Mouse (Mus musculus) c-Kit-positive CD71-positive TER-119-negative erythroid progenitor cells, embryonic 14.5 days (primary cell): ENCODE measurements at regions not wholly inside any gene's neighbourhood (a gene's known extent, or its start where the extent isn't known, plus 50 kb on each side); places are given as distances from the start of the nearest gene placed in this dataset.

Experiments
- DNase-seq: peaks from one replicate; pipeline ENCODE4 v3.0.0-alpha.2; 2013; ENCODE audit warnings: low read depth

DNA sequence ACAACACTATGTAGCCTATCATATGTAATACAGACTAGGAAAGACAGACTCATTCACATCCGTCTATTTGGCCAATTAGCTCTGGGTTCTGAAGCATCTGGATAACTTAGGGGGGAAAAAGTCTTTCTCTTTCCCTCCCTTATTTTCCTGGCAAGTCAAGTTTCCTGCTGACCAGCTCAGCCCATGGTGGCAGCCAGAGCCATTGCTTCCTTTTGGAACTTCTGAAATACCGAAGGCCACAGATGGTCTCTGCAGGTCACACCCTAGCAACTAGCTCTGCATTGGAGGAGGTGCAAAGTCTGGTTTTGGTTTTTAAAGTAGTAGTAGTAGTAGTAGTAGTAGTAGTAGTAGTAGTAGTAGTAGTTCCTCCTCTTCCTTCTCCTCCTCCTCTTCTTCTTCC, 76.6 kb upstream of the Gm15217 start:
- no peak for DNase-seq

DNA sequence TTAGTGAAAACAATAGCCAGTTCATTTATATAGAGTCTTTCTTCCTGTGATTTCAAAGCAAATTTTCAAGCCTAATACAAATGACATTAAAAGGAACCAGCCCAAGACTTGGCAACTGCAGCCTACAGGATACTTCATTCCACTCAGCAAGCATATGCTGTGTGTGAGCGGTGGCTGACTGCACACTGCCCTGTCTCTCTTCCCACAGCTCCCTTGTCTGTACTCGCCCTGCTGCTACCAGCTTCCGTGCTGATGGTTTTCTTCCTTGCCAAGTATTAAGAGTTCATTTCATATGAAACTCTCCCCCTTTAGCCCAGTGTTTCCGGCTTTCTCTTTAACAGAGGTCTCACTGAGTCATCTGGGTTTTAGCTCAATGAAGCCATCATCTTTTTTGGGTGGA, 73.9 kb upstream of the Gm15217 start:
- DNase-seq: no peak

DNA sequence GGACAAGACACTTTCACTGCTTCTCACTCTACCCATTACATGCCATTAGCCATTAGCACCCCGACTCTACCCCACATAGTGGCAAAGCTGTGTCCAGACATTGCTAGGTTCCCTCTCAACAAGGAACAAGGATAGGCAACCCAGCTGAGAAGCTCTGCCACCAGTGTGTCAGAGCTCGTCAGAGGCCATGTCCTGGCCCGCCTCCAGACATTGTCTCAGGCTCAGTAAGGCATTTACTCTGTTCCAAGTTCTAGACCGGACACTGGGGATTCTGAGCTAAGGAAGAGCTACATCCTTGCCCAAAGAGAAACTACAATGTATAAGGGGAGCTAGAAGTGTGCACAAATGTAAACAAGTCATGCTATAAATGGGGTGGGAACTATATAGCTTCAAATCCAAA, 66.2 kb upstream of the Gm15217 start:
- no peak for DNase-seq

DNA sequence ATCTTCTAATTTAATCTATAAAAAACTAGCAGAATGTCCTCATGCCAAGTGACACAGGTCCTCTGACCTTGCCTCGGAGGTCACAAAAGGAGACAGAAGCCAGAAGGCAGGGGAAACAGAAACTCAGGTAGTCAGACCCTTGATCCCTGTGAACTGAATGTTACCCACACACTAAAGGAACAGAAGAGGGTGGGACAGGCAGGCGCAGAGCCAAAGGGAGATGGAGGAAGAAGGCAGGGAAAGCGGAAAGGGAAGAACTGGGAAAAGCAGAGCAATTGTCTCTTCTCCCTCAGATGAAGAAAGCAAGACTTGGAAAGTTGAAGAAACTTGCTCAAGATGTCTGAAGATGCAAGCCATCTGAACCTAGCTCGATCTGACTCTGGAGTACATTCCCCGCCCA, 62.7 kb upstream of the Gm15217 start:
- no peak for DNase-seq

DNA sequence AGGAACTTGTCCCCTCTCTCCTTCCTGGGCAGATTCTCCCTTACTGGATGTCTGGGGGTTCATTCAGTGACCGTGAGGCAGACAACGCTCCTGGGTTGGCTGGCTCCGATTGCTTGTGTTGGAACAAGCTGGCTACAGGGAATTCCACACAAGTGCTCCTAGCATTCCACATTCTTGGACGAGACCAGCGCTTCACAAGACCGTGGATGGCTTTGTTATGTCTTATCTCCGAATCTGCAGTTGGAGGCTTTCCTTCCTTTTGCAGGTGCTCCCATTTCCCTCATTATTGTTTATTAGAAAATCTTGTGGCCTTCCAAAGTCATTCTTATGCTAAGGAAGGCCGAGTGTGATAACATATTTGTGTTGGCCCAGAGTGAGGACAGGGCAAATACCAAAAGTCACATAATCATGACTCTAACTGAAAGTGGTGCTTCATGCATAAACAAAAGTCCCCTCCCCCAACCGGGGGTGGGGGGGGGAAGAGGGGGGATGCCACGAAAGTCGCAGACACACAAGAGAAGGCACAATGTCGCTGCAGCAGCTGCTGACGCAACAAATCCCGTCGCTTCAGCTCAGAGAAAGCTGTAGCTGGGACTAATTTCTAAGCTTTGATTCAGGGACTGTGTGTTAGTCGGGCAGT, 61.7 kb upstream of the Gm15217 start:
- no peak for DNase-seq

DNA sequence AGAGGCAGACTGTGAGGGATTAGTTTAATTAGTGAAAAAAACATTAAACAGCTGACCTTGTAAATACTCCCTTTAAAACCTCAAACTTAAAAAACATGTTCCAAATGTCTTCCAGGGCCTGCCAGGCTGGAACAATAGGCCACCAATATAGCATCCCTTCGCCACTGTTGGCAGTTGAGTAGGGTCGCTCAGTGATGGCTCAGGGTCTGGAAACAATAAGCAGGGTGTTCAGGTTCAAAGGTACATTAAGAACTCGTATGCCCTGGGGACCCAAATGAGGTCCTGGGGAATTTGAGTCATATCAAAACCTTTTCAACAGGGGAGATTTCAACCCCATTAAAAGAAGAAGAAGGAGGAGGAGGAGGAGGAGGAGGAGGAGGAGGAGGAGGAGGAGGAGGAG, 51.1 kb upstream of the Gm15217 start:
- no peak for DNase-seq
